Comparison of ENCODE assay signal across 9 mouse cellular contexts in genomic region chr7:145114660-145115059, GRCm38 (mm10).
DNase-seq lines count a peak whose midpoint lies in the region; ATAC-seq and TF ChIP-seq lines count a peak whose summit lies in the region.
"Had no signal": no experiment of that assay in that cellular context is flagged by ENCODE, and none has a peak within 500 bp of the region (broad histone marks: within the 10 kb centered on the region; RNA-seq: fewer than 3 reads in every experiment).

No protein-coding gene starts in this region.

- peak; percentile 45 for DNase-seq in kidney, adult 2 months
- DNase-seq in kidney, adult 11 months: no peak
- DNase-seq in ES-CJ7 (ENCODE audit: low read depth, low spot score): peak; percentile 74
- peak; percentile 31 for DNase-seq in brain, embryonic 14.5 days (ENCODE audit: low read depth)
- DNase-seq in liver, postnatal 0 days: peak; percentile 41

- no peak for TF ChIP-seq EP300 in liver, postnatal 0 days (IDR thresholded peaks at IDR 0.05; ENCODE audit: low read depth)

- no peaks in the 10 kb centered on the region for H3K4me1 ChIP-seq in kidney, adult 2 months (ENCODE audit: control insufficient read depth, insufficient read depth, low read length)
- H3K4me1 ChIP-seq in liver, postnatal 0 days (ENCODE audit: insufficient read depth): peaks cover 14% of the 10 kb centered on the region
- H3K4me1 ChIP-seq in forebrain, embryonic 12.5 days: peaks cover 20% of the 10 kb centered on the region

- 79% methylated on average over 2 of the region's 2 CpGs for whole genome bisulfite sequencing in kidney, adult 2 months
- 80% methylated on average over 2 of the region's 2 CpGs for WGBS in liver, postnatal 0 days (ENCODE audit: insufficient replicate concordance)
- 74% methylated on average over 2 of the region's 2 CpGs for WGBS in forebrain, embryonic 12.5 days

- no peak overlapping the region for H3K9ac ChIP-seq in liver, postnatal 0 days (replicated peaks)
- no peak overlapping the region for H3K9ac ChIP-seq in forebrain, embryonic 12.5 days
- H3K9ac ChIP-seq: neural tube, embryonic 12.5 days had no signal

- no peak for TF ChIP-seq POLR2A in kidney, adult 2 months (IDR thresholded peaks at IDR 0.05; ENCODE audit: low read depth, low read length)
- no peak for TF ChIP-seq POLR2A in brain, embryonic 14.5 days (IDR thresholded peaks at IDR 0.05; ENCODE audit: borderline replicate concordance, extremely low read depth, insufficient read depth, insufficient read length, poor library complexity, severe bottlenecking)

- TF ChIP-seq CTCF in kidney, adult 2 months (conservative IDR thresholded peaks at IDR 0.05; ENCODE audit: insufficient read depth, insufficient read length, low read depth, low read length): peak; percentile 62
- TF ChIP-seq CTCF in brain, embryonic 14.5 days (IDR thresholded peaks at IDR 0.05; ENCODE audit: borderline replicate concordance, extremely low read depth, insufficient read depth, insufficient read length): peak; percentile 54; the same call in 1 of the 2 replicates
- peak; percentile 75 for TF ChIP-seq CTCF in liver, postnatal 0 days (IDR thresholded peaks at IDR 0.05; ENCODE audit: low read depth)

- H3K27ac ChIP-seq in kidney, adult 2 months (ENCODE audit: insufficient read depth, low read depth, low read length): no peak overlapping the region
- H3K27ac ChIP-seq in liver, postnatal 0 days (ENCODE audit: low read depth): no peak overlapping the region
- no peak overlapping the region for H3K27ac ChIP-seq in forebrain, embryonic 12.5 days
- H3K27ac ChIP-seq: neural tube, embryonic 12.5 days had no signal

- no peak for ATAC-seq in liver, postnatal 0 days
- no peak for ATAC-seq in erythroid progenitor cell, adult 5-6 weeks (replicated peaks; ENCODE audit: low FRiP score, poor library complexity, severe bottlenecking)
- ATAC-seq in inflammation-experienced regulatory T-cells, adult 6 months: no peak
- ATAC-seq in forebrain, embryonic 12.5 days (ENCODE audit: low FRiP score): no peak

- H3K36me3 ChIP-seq in kidney, adult 2 months (ENCODE audit: control insufficient read depth, insufficient read depth, low read length): no peaks in the 10 kb centered on the region
- H3K36me3 ChIP-seq in liver, postnatal 0 days (replicated peaks; ENCODE audit: insufficient read depth, low read length): no peaks in the 10 kb centered on the region
- no peaks in the 10 kb centered on the region for H3K36me3 ChIP-seq in forebrain, embryonic 12.5 days (replicated peaks)
- H3K36me3 ChIP-seq: neural tube, embryonic 12.5 days had no signal

- no peaks in the 10 kb centered on the region for H3K27me3 ChIP-seq in kidney, adult 2 months (replicated peaks; ENCODE audit: control insufficient read depth, insufficient read depth, low read length)
- H3K27me3 ChIP-seq in liver, postnatal 0 days (ENCODE audit: insufficient read depth, low read length): no peaks in the 10 kb centered on the region
- H3K27me3 ChIP-seq in forebrain, embryonic 12.5 days: no peaks in the 10 kb centered on the region
- H3K27me3 ChIP-seq: neural tube, embryonic 12.5 days had no signal

- H3K9me3 ChIP-seq in liver, postnatal 0 days (ENCODE audit: low read length): no peaks in the 10 kb centered on the region
- H3K9me3 ChIP-seq in forebrain, embryonic 12.5 days: no peaks in the 10 kb centered on the region
- H3K9me3 ChIP-seq: neural tube, embryonic 12.5 days had no signal

- no peak overlapping the region for H3K4me3 ChIP-seq in kidney, adult 2 months (ENCODE audit: insufficient read depth, low read depth, low read length)
- H3K4me3 ChIP-seq in liver, postnatal 0 days (ENCODE audit: low read depth, low read length): no peak overlapping the region
- H3K4me3 ChIP-seq in forebrain, embryonic 12.5 days (replicated peaks): no peak overlapping the region
- H3K4me3 ChIP-seq: neural tube, embryonic 12.5 days had no signal

- H3K4me2 ChIP-seq in liver, postnatal 0 days (ENCODE audit: low read depth, low read length): no peak overlapping the region
- no peak overlapping the region for H3K4me2 ChIP-seq in forebrain, embryonic 12.5 days
- H3K4me2 ChIP-seq: neural tube, embryonic 12.5 days had no signal
